Mouse (Mus musculus): ENCODE measurements around the gene Pxdc1. TPM values are rescaled to one million over a fixed set of nuclear protein-coding genes. Genes with fewer than 3 reads are reported as not detected.

Gene Pxdc1
- polyA plus RNA-seq, 1 experiment, result 119 TPM

DNA sequence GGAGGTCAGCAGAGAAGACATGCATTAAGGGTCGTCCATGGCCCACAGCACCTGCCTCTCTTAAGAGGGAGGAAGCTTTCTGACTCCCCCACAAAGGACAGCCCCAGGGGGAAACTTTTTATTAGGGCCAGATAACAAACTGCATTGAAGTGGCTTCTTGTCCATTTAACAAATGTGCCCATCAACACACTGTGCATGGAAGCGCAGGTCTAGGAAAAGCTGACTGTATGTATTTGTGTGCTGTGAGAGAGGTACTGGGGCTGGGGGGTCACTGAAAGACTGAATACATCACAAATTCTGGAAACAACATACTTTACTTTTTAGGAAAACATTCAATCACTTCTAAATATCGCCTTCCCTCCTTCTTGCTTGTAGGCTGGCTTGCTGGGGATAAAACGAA, 9.4 kb downstream of the Pxdc1 start:
- no peak overlapping the region for H3K27ac ChIP-seq (ENCODE audit: insufficient read depth, low read depth, low read length)
- H3K4me3 ChIP-seq (ENCODE audit: low read depth, low read length), result no peak overlapping the region
- TF ChIP-seq CTCF (IDR thresholded peaks at IDR 0.05; ENCODE audit: extremely low read depth, insufficient read length, insufficient replicate concordance, low read depth, low read length), result no peak
- TF ChIP-seq POLR2A (IDR thresholded peaks at IDR 0.05; ENCODE audit: low read depth, low read length), result no peak
- 87% methylated on average over 4 of the region's 4 CpGs for WGBS
- no peaks in the 10 kb centered on the region for H3K27me3 ChIP-seq (ENCODE audit: control insufficient read depth, insufficient read depth, low read length)
- no peaks in the 10 kb centered on the region for H3K36me3 ChIP-seq (ENCODE audit: control insufficient read depth, insufficient read depth, low read length)
- H3K4me1 ChIP-seq (ENCODE audit: control insufficient read depth, insufficient read depth, insufficient read length, low read length), result peaks cover 3% of the 10 kb centered on the region

DNA sequence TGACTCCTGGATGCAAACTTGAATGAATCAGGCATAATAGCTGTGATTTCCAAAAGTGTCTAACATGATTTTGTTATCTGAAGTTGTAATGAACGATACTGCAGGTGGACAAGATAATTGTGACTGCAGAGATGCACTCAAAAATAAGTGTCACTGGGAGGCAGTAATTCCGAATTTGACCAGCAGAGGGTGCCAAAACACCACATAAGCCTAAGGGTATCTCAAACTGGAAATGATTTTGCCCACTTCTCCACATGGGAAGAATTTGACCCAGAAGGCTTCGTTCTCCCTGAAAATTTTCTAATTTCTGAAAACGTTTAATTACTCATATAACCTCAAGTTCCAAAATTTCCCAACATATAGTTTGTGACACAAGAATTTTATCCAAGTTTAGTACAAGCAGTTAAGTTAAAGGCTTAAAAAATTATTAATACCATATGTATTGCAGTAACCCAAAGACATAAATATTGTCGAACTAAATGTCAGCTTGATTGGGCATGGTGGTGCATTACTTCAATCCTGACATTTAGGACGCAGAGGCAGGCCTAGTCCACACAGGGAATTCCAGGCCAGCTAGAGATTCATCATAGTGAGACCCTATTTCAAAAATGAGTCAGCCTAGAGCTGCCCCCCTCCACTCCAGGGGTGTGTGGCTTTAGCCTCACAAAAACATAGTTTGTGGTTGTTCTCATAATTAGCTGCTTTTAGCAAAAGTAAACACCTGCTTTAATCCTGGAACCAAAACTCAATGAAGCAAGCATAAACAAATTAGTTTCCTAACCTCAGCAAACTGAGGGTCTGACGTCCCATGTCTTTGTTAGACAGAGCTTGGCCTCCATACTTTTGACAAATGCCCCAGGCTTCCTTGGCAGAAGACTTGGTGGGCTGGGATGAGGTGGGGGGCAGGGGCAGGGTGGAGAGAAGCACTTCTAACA, 10.1 kb downstream of the Pxdc1 start:
- peaks cover 3% of the 10 kb centered on the region for H3K4me1 ChIP-seq (ENCODE audit: control insufficient read depth, insufficient read depth, insufficient read length, low read length)
- H3K27me3 ChIP-seq (ENCODE audit: control insufficient read depth, insufficient read depth, low read length), result no peaks in the 10 kb centered on the region
- WGBS, result 27% methylated on average over 7 of the region's 7 CpGs
- peaks cover 4% of the 10 kb centered on the region for H3K36me3 ChIP-seq (ENCODE audit: control insufficient read depth, insufficient read depth, low read length)
- no peak for TF ChIP-seq CTCF (IDR thresholded peaks at IDR 0.05; ENCODE audit: extremely low read depth, insufficient read length, insufficient replicate concordance, low read depth, low read length)
- no peak for TF ChIP-seq POLR2A (IDR thresholded peaks at IDR 0.05; ENCODE audit: low read depth, low read length)
- no peak overlapping the region for H3K27ac ChIP-seq (ENCODE audit: insufficient read depth, low read depth, low read length)
- H3K4me3 ChIP-seq (ENCODE audit: low read depth, low read length), result no peak overlapping the region

DNA sequence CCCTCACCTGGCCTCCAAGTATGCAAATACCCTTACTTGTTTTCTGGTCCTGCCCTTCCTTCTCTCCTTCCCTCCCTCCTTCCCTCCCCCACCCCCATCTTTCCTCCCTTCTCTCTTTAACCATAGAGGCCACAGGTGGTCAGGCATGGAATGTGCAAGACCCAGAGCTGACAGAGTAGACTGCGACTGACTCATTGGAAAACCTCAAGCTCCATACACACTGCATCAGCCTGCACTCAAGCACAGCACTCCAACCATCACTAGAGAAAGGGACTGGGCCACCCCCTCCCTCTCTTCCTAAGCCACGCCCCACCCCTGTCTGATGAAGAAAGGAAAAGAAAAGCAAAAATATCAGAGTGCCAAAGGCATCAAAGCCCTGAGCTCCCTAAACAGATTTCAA, 12.2 kb downstream of the Pxdc1 start:
- TF ChIP-seq POLR2A (IDR thresholded peaks at IDR 0.05; ENCODE audit: low read depth, low read length) (no peak), CTCF (IDR thresholded peaks at IDR 0.05; ENCODE audit: extremely low read depth, insufficient read length, insufficient replicate concordance, low read depth, low read length) (no peak)
- Histone ChIP-seq H3K27me3 (ENCODE audit: control insufficient read depth, insufficient read depth, low read length) (no peaks in the 10 kb centered on the region), H3K4me3 (ENCODE audit: low read depth, low read length) (no peak overlapping the region), H3K27ac (ENCODE audit: insufficient read depth, low read depth, low read length) (no peak overlapping the region), H3K4me1 (ENCODE audit: control insufficient read depth, insufficient read depth, insufficient read length, low read length) (no peaks in the 10 kb centered on the region), H3K36me3 (ENCODE audit: control insufficient read depth, insufficient read depth, low read length) (peaks cover 15% of the 10 kb centered on the region)
- WGBS, result 61% methylated on average over 2 of the region's 2 CpGs

- H3K4me1 ChIP-seq (ENCODE audit: control insufficient read depth, insufficient read depth, insufficient read length, low read length), result no peaks in the 10 kb centered on the region
- H3K27me3 ChIP-seq (ENCODE audit: control insufficient read depth, insufficient read depth, low read length), result no peaks in the 10 kb centered on the region
- H3K27ac ChIP-seq (ENCODE audit: insufficient read depth, low read depth, low read length), result no peak overlapping the region
- TF ChIP-seq CTCF (IDR thresholded peaks at IDR 0.05; ENCODE audit: extremely low read depth, insufficient read length, insufficient replicate concordance, low read depth, low read length) (peak; percentile 63; the same call in 1 of the 2 replicates), POLR2A (IDR thresholded peaks at IDR 0.05; ENCODE audit: low read depth, low read length) (no peak)
- peaks cover 15% of the 10 kb centered on the region for H3K36me3 ChIP-seq (ENCODE audit: control insufficient read depth, insufficient read depth, low read length)
- WGBS, result 37% methylated on average over 5 of the region's 5 CpGs
- no peak overlapping the region for H3K4me3 ChIP-seq (ENCODE audit: low read depth, low read length)
These were observed 17.3 kb downstream of the Pxdc1 start for GRCm38 (mm10) chr13:34635978-34636377.

- Histone ChIP-seq H3K36me3 (ENCODE audit: control insufficient read depth, insufficient read depth, low read length) (peaks cover 10% of the 10 kb centered on the region), H3K27me3 (ENCODE audit: control insufficient read depth, insufficient read depth, low read length) (no peaks in the 10 kb centered on the region), H3K27ac (ENCODE audit: insufficient read depth, low read depth, low read length) (no peak overlapping the region), H3K4me3 (ENCODE audit: low read depth, low read length) (no peak overlapping the region), H3K4me1 (ENCODE audit: control insufficient read depth, insufficient read depth, insufficient read length, low read length) (no peaks in the 10 kb centered on the region)
- WGBS, result 93% methylated on average over 8 of the region's 8 CpGs
- TF ChIP-seq POLR2A (IDR thresholded peaks at IDR 0.05; ENCODE audit: low read depth, low read length) (no peak), CTCF (IDR thresholded peaks at IDR 0.05; ENCODE audit: extremely low read depth, insufficient read length, insufficient replicate concordance, low read depth, low read length) (no peak)
These were observed 23.0 kb downstream of the Pxdc1 start for GRCm38 (mm10) chr13:34630319-34630718.

- peaks cover 10% of the 10 kb centered on the region for H3K36me3 ChIP-seq (ENCODE audit: control insufficient read depth, insufficient read depth, low read length)
- no peaks in the 10 kb centered on the region for H3K4me1 ChIP-seq (ENCODE audit: control insufficient read depth, insufficient read depth, insufficient read length, low read length)
- TF ChIP-seq POLR2A (IDR thresholded peaks at IDR 0.05; ENCODE audit: low read depth, low read length) (no peak), CTCF (IDR thresholded peaks at IDR 0.05; ENCODE audit: extremely low read depth, insufficient read length, insufficient replicate concordance, low read depth, low read length) (no peak)
- no peaks in the 10 kb centered on the region for H3K27me3 ChIP-seq (ENCODE audit: control insufficient read depth, insufficient read depth, low read length)
- no peak overlapping the region for H3K4me3 ChIP-seq (ENCODE audit: low read depth, low read length)
- 85% methylated on average over 5 of the region's 5 CpGs for WGBS
- H3K27ac ChIP-seq (ENCODE audit: insufficient read depth, low read depth, low read length), result no peak overlapping the region
These were observed 23.5 kb downstream of the Pxdc1 start for GRCm38 (mm10) chr13:34629741-34630140.

DNA sequence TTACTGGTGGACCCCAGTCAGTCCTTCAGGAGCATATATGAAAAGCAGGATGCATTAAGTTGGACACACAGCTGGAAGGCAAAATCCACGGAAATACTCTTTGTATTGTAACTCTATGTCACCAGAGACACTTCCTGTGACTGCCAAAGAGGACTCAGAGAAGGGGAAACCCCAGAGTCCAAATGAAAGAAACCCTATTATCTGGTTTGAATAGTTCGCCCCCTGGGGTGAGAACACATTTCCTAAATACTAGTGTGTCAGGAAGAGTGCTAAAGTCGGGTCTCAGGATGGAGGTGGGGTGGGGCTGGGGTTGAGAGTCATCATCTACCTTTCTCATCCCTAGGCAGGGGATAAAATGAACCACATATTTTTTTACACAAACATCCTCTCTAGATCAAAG, 25.8 kb downstream of the Pxdc1 start:
- Histone ChIP-seq H3K4me1 (ENCODE audit: control insufficient read depth, insufficient read depth, insufficient read length, low read length) (no peaks in the 10 kb centered on the region), H3K36me3 (ENCODE audit: control insufficient read depth, insufficient read depth, low read length) (peaks cover 10% of the 10 kb centered on the region), H3K27me3 (ENCODE audit: control insufficient read depth, insufficient read depth, low read length) (no peaks in the 10 kb centered on the region), H3K4me3 (ENCODE audit: low read depth, low read length) (no peak overlapping the region), H3K27ac (ENCODE audit: insufficient read depth, low read depth, low read length) (no peak overlapping the region)
- 49% methylated on average over 3 of the region's 3 CpGs for WGBS
- TF ChIP-seq POLR2A (IDR thresholded peaks at IDR 0.05; ENCODE audit: low read depth, low read length), result no peak
- no peak for TF ChIP-seq CTCF (IDR thresholded peaks at IDR 0.05; ENCODE audit: extremely low read depth, insufficient read length, insufficient replicate concordance, low read depth, low read length)

Data from small intestine, adult 2 months (tissue).